15 mouse cellular contexts compared by ENCODE assay signal in the genomic region with DNA sequence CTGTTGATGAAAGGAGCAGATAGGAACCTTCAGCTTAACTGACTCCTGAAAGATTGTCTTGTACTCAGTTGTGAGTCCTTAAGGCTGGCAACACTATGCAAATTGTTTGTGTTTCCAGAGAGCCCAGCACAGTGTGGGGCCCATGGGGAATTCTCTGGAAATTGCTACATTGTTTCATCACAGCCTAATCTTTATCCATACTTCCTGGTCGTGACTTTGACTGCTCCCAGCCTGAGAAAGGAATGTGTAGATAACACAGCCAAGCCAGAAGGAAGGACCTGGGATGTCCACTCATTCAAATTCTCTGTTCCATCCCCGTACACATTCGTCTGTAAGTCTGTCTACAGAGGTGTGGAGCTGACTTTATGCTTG.
DNase-seq lines count a peak whose midpoint lies in the region; ATAC-seq and TF ChIP-seq lines count a peak whose summit lies in the region.
"Had no signal": no experiment of that assay in that cellular context is flagged by ENCODE, and none has a peak within 500 bp of the region (broad histone marks: within the 10 kb centered on the region; RNA-seq: fewer than 3 reads in every experiment).

No protein-coding gene starts in this region.

- H3K27me3 ChIP-seq in hindbrain, embryonic 12.5 days: peaks cover 43% of the 10 kb centered on the region
- H3K27me3 ChIP-seq in hindbrain, embryonic 16.5 days (replicated peaks; ENCODE audit: control insufficient read depth, insufficient read depth, low read length): peaks cover 10% of the 10 kb centered on the region; the same call in 1 of the 2 replicates
- no peaks in the 10 kb centered on the region; the same call in 1 of the 2 replicates for H3K27me3 ChIP-seq in forebrain, embryonic 11.5 days (ENCODE audit: control insufficient read depth, insufficient read depth, low read length)
- no peaks in the 10 kb centered on the region for H3K27me3 ChIP-seq in forebrain, postnatal 0 days (ENCODE audit: insufficient read depth, low read length)
- H3K27me3 ChIP-seq in midbrain, embryonic 11.5 days (ENCODE audit: control insufficient read depth, insufficient read depth, low read length): peaks cover 7% of the 10 kb centered on the region; the same call in 1 of the 2 replicates
- H3K27me3 ChIP-seq: embryonic facial prominence, embryonic 12.5 days had no signal

- H3K4me3 ChIP-seq in hindbrain, embryonic 12.5 days: no peak overlapping the region
- H3K4me3 ChIP-seq in hindbrain, embryonic 16.5 days (ENCODE audit: low read length): no peak overlapping the region
- H3K4me3 ChIP-seq in forebrain, embryonic 11.5 days (ENCODE audit: low read depth, low read length): no peak overlapping the region
- no peak overlapping the region for H3K4me3 ChIP-seq in forebrain, postnatal 0 days (ENCODE audit: low read depth, low read length)
- no peak overlapping the region for H3K4me3 ChIP-seq in midbrain, embryonic 11.5 days (ENCODE audit: low read depth, low read length)
- H3K4me3 ChIP-seq: embryonic facial prominence, embryonic 12.5 days; limb, embryonic 13.5 days had no signal

- H3K9me3 ChIP-seq in hindbrain, embryonic 12.5 days (replicated peaks): no peaks in the 10 kb centered on the region
- no peaks in the 10 kb centered on the region for H3K9me3 ChIP-seq in hindbrain, embryonic 16.5 days (ENCODE audit: control insufficient read depth, low read length)
- no peaks in the 10 kb centered on the region for H3K9me3 ChIP-seq in forebrain, embryonic 11.5 days (ENCODE audit: control insufficient read depth, low read length)
- H3K9me3 ChIP-seq in forebrain, postnatal 0 days (ENCODE audit: low read length): no peaks in the 10 kb centered on the region
- no peaks in the 10 kb centered on the region for H3K9me3 ChIP-seq in midbrain, embryonic 11.5 days (ENCODE audit: control insufficient read depth, low read length)
- H3K9me3 ChIP-seq: embryonic facial prominence, embryonic 12.5 days; limb, embryonic 13.5 days had no signal

- H3K4me2 ChIP-seq in hindbrain, embryonic 12.5 days (replicated peaks): 0 out of 2 replicates have a peak overlapping the region, but pooled peaks have one; percentile 4
- no peak overlapping the region for H3K4me2 ChIP-seq in hindbrain, embryonic 16.5 days (ENCODE audit: low read length)
- H3K4me2 ChIP-seq in forebrain, embryonic 11.5 days (ENCODE audit: low read depth, low read length, severe bottlenecking): no peak overlapping the region
- H3K4me2 ChIP-seq in forebrain, postnatal 0 days (ENCODE audit: low read depth): no peak overlapping the region
- no peak overlapping the region for H3K4me2 ChIP-seq in midbrain, embryonic 11.5 days
- H3K4me2 ChIP-seq: embryonic facial prominence, embryonic 12.5 days; limb, embryonic 13.5 days had no signal

- no peak overlapping the region for H3K9ac ChIP-seq in hindbrain, embryonic 12.5 days
- no peak overlapping the region for H3K9ac ChIP-seq in hindbrain, embryonic 16.5 days (ENCODE audit: low read depth, low read length)
- no peak overlapping the region for H3K9ac ChIP-seq in forebrain, embryonic 11.5 days (ENCODE audit: low read length)
- H3K9ac ChIP-seq in forebrain, postnatal 0 days: no peak overlapping the region
- no peak overlapping the region for H3K9ac ChIP-seq in midbrain, embryonic 11.5 days (ENCODE audit: low read length)
- H3K9ac ChIP-seq: embryonic facial prominence, embryonic 12.5 days; limb, embryonic 13.5 days had no signal

- no peak for TF ChIP-seq CTCF in forebrain, postnatal 0 days (IDR thresholded peaks at IDR 0.05; ENCODE audit: low read depth)

- no peaks in the 10 kb centered on the region for H3K36me3 ChIP-seq in hindbrain, embryonic 12.5 days
- H3K36me3 ChIP-seq in hindbrain, embryonic 16.5 days (ENCODE audit: control insufficient read depth, insufficient read depth, low read length): no peaks in the 10 kb centered on the region
- no peaks in the 10 kb centered on the region for H3K36me3 ChIP-seq in forebrain, embryonic 11.5 days (ENCODE audit: control insufficient read depth, insufficient read depth, low read length)
- H3K36me3 ChIP-seq in forebrain, postnatal 0 days (ENCODE audit: insufficient read depth): no peaks in the 10 kb centered on the region
- H3K36me3 ChIP-seq in midbrain, embryonic 11.5 days (ENCODE audit: control insufficient read depth, insufficient read depth, low read length): no peaks in the 10 kb centered on the region
- H3K36me3 ChIP-seq: embryonic facial prominence, embryonic 12.5 days; limb, embryonic 13.5 days had no signal

- no peak for DNase-seq in forebrain, embryonic 11.5 days (ENCODE audit: low spot score)
- no peak for DNase-seq in forebrain, postnatal 0 days
- DNase-seq in midbrain, embryonic 11.5 days (ENCODE audit: low spot score, missing footprints): no peak
- no peak for DNase-seq in ovary, postnatal 36 days (ENCODE audit: low spot score)
- DNase-seq in lung, postnatal 14 days: no peak
- DNase-seq: cerebellum, postnatal 36 days; gastrocnemius, postnatal 14 days; kidney, postnatal 36 days; thymus, postnatal 25 days had no signal

- WGBS in hindbrain, embryonic 12.5 days: 55% methylated on average over 3 of the region's 3 CpGs
- 56% methylated on average over 3 of the region's 3 CpGs for WGBS in hindbrain, embryonic 16.5 days
- WGBS in forebrain, embryonic 11.5 days: 56% methylated on average over 3 of the region's 3 CpGs
- WGBS in forebrain, postnatal 0 days: 62% methylated on average over 3 of the region's 3 CpGs
- 35% methylated on average over 3 of the region's 3 CpGs for whole genome bisulfite sequencing in midbrain, embryonic 11.5 days

- H3K27ac ChIP-seq in hindbrain, embryonic 12.5 days: no peak overlapping the region
- no peak overlapping the region for H3K27ac ChIP-seq in hindbrain, embryonic 16.5 days (ENCODE audit: low read depth, low read length)
- no peak overlapping the region for H3K27ac ChIP-seq in forebrain, embryonic 11.5 days (ENCODE audit: low read depth, low read length)
- H3K27ac ChIP-seq in forebrain, postnatal 0 days (ENCODE audit: low read depth, low read length): peak overlapping the region; percentile 41
- no peak overlapping the region for H3K27ac ChIP-seq in midbrain, embryonic 11.5 days (ENCODE audit: low read depth, low read length)
- H3K27ac ChIP-seq: embryonic facial prominence, embryonic 12.5 days; limb, embryonic 13.5 days; macrophage had no signal

- H3K4me1 ChIP-seq in hindbrain, embryonic 12.5 days: peaks cover 24% of the 10 kb centered on the region
- H3K4me1 ChIP-seq in hindbrain, embryonic 16.5 days (ENCODE audit: control insufficient read depth, insufficient read depth, low read depth, low read length): peaks cover 11% of the 10 kb centered on the region
- H3K4me1 ChIP-seq in forebrain, embryonic 11.5 days (replicated peaks; ENCODE audit: control insufficient read depth, insufficient read depth, low read length): peaks cover 15% of the 10 kb centered on the region
- peaks cover 6% of the 10 kb centered on the region; the same call in 1 of the 2 replicates for H3K4me1 ChIP-seq in forebrain, postnatal 0 days (ENCODE audit: insufficient read depth)
- H3K4me1 ChIP-seq in midbrain, embryonic 11.5 days (ENCODE audit: control insufficient read depth, insufficient read depth, low read length): peaks cover 19% of the 10 kb centered on the region

- ATAC-seq in hindbrain, embryonic 12.5 days (ENCODE audit: low FRiP score): no peak
- ATAC-seq in hindbrain, embryonic 16.5 days: no peak
- 0 out of 2 replicates have a peak, but pooled peaks have one; percentile 10 for ATAC-seq in forebrain, embryonic 11.5 days (replicated peaks; ENCODE audit: low FRiP score)
- ATAC-seq in forebrain, postnatal 0 days: no peak
- ATAC-seq in midbrain, embryonic 11.5 days (ENCODE audit: low FRiP score): peak; percentile 28
- ATAC-seq in megakaryocyte, adult 5-6 weeks (ENCODE audit: poor library complexity, severe bottlenecking): no peak

Comparison
In these comparisons a context has a peak if more than half of its experiments do, and no peak if none do; other contexts are left out.
1. ATAC-seq: peak in forebrain, embryonic 11.5 days (single experiment) and midbrain, embryonic 11.5 days (single experiment); none in hindbrain, embryonic 12.5 days (single experiment), hindbrain, embryonic 16.5 days (single experiment), forebrain, postnatal 0 days (single experiment) and megakaryocyte, adult 5-6 weeks (single experiment).